Mouse (Mus musculus) heart, postnatal 36 days (tissue): ENCODE results near the gene Ddx58. TPM values are rescaled to one million over a fixed set of nuclear protein-coding genes. Genes with fewer than 3 reads are reported as not detected.

ENCODE experiments used
- DNase-seq, 2 experiments: peaks; one replicate each; pipeline ENCODE4 v3.0.0; 2021 to 2022
- intact Hi-C: fragments of 180-260 bp; cut with DNase I; formaldehyde crosslinking; loops from one replicate; pipeline ENCODE4 v1.15.1; 2025
- total RNA-seq, 2 experiments: library from RNA; stranded (reverse); gene quantifications; 2 replicates each; pipeline ENCODE4 v1.2.3; 2021

Gene Ddx58
- 10 to 100 TPM in 1 of 2 experiments, 1 to 10 TPM in 1; 8.0 to 10.3 TPM for total RNA-seq

DNA sequence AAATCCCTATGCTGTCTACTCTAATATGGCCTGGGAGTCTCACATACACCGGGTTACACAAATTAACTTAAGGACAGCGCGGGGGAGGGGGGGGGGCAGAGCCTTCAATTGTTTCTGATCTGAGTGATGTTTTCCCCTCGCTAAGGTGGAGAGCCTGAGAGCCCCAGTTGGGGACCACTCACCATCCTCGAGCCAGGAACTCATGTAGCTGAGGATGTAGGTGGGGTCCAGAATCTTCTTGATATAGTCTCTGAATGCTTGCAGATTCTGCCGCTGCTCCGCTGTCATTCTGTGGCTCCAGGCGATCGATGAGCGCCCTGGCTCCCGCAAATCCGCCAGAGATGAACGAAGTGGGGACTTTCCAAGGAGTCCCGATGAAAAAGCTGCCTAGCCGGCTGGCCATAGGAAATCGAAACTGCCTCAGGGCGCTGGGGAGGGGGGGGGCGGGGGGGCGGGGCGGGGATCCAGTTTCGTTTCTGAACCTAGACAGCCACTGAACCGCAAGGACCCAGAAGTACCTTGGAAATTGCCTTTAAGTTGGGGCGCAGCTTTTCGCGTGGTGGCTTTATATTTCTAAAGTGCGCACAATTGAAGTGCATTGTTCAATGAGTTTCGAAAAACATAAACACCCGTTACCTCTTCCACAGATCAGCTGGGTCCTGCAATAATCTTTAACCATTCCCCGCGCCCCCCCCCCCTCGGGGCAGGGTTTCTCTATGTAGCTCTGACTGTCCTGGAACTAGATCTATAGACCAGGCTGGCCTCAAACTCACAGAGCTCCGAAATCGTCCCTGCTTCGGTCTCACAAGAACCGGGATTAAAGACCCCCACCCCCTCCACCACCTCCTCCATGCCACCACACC lies at the start of gene Ddx58:
Gene Ddx58 (minus strand): TSS at position 420 of the 863 bp plus-strand sequence.
- intact Hi-C loops, result loop anchor here (1.0 kb wide), 1 partner anchor 30 kb away; the partner anchor contains the start of genes Smim27 and Topors
- DNase-seq, result peak; percentile 58 to 61

DNA sequence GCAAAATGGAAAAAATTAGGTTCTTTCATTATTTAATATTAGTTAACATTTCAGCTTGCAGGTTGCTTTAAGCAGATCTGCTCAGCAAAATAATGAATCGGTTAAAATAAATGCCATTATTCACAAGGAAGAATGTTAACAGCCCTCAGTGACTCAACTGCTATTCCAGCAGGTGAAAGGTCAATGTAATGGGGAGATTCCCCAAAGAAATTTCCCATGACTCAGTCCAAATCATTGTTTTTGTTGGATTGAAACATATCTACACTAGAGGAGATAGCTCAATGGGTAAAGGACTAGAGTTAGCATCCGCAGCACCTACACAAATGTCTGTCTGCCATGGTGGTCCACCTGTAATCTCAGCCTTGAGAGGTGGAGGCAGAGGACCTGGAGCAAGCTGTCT lies 49.4 kb upstream of the Ddx58 start:
- DNase-seq, result no peak
- intact Hi-C loops, result no loop called here

DNA sequence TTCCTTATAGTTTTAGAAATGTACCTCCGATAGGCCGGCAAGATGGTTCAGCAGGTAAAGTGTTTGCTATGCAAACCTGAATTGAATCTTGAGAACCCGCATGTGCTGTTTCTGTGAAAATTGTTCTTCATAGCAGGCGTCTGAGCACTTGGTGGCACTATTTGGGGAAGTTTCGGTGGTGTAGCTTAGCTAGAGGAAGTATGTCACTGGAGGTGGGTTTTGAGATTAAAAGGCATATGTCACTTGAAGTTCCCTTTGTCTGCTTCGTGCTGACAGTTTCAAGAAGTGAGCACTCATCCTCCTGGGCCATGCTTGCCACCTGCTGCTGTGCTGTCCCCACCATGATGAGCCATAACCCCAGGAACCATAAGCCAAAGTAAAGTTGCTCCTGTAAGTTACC lies 47.8 kb upstream of the Ddx58 start:
- intact Hi-C loops, result no loop called here
- no peak for DNase-seq

DNA sequence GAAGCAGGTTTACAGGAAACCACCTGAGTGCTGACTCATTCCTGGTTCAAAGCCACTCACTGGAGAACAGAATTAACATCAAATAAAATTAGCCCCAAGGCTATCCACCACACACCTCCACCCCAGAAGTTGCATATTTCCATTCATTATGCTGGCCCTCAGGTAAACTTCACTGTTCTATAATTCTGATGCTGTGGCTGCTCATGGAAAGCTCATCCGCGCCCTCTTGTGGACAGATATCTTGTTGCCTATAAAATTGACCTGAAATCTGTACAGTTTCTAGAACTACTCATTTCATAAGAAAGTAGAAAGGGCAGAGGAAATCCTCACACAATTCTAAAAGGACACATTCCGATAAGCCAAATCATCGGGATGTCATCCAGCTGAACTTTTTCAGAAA lies 46.0 kb upstream of the Ddx58 start:
- DNase-seq, result peak; percentile 62 to 72
- intact Hi-C loops, result loop anchor here (1.0 kb wide), 1 partner anchor 151 kb away; no protein-coding TSS in a partner anchor

DNA sequence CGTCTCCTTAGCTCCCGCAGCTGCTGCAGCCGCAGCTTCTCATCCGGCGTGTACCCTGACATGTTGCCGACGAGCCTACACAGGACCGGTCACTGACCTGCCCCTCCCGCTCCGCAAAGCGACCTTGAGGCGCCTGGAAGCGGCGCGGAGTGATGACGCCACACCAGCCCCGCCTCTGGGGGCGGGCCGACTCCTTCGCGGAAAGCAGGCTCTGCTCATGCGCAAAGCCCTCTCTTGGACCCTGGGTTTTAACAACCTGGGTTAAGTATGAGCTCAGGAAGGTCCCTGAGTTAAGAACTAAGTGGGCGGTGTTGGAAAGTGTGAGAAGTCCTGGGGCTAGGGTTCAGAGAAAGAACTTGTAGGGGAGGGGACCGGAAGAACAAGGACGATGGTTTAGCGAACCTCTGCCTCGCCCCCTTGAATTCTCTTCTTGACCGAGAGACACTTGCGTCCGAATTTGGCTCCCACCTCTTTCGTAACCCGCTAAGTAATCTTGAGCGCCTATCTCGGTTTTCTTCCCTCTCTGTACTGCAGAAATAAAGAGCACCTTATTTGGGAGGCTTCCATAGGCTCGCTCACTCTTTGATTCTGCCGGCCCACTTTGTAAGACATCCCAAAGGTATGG lies 39.8 kb upstream of the Ddx58 start, which contains the start of gene Ndufb6:
Gene Ndufb6 (minus strand): TSS at position 146 of the 625 bp plus-strand sequence.
- DNase-seq, result peak; percentile 95
- intact Hi-C loops, result loop anchor here (2.0 kb wide), 1 partner anchor 137 kb away; the partner anchor contains the start of gene Aco1

DNA sequence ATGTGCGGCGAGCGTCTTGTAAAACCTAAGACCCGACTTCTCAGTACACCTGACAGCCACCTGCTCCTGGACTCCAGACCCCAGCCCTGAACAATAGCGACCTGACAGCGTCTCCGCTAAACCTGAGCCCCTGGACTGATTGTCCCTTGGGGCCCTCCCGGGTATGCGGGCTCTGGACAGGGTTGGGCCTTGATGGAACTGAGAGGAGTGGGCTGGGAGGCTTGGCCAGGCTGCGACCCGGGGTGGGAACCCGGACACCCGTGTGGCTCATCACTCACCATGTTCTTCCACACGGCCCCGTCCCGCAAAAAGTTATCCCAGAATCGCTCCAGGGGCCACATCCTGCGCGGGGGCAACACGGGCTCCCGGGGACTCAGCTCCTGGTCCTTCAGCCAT lies 39.2 kb upstream of the Ddx58 start:
- no peak for DNase-seq
- intact Hi-C loops, result loop anchor here (1.0 to 2.0 kb wide), 2 partner anchors 10 to 136 kb away; partner anchors contain the start of genes Aco1, Smim27 and Topors

DNA sequence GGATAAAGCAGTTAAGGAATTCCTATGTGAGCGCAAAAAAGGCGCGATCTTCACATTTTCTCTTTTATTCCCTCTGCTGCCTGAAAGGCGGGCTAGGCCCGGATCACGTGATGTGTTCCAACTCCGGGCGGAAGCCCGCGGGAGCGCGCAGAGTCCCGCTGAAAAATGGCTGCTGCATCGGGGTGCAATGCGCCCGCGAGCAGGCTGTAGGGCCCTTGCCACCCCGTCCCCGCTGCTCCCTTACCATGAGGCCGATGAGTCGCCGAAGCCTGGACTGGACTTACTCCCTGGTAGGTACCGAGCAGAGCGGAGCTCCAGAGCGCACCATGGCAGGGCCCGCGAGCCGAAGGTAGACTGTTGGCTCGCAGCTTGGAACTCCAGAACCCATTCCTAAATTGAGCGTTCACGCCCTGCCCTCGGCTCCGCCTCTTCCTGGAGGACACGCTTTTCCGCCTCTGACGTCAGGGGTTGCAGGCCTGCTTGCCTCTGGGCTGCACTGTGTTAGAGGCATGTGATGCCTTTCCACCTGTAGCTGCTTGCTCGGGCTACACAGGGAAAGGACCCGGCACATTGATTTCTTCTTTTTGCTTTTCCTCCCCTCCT lies 29.9 kb upstream of the Ddx58 start, which contains the start of the genes Smim27 and Topors:
Gene Smim27 (plus strand): TSS at position 150 of the 603 bp plus-strand sequence.
Gene Topors (minus strand): TSS at position 421 of the 603 bp plus-strand sequence.
- DNase-seq, result peak; percentile 93 to 97
- intact Hi-C loops, result loop anchor here (1.0 to 2.0 kb wide), 3 partner anchors 9 to 127 kb away; partner anchors contain the start of genes Aco1 and Ddx58

DNA sequence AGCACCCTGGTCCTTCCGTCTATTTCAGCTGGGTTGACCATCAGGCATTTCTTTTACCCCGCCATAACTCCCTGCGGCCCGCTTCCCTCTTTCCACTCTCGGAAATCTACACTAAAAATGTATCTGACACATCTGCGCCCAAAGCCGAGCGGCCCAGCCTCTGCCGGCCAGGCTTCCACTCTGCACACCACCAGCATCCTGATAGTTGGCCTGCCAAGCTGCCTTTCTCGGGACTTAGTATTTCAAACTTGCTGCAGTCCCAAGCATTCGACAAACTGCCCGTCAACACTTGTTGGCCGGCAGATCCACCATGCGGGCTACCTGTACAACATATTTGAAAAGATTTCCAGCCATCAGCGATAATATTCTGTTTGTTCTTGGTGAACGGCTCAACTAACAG lies 29.2 kb upstream of the Ddx58 start:
- intact Hi-C loops, result loop anchor here (1.0 to 2.0 kb wide), 3 partner anchors 9 to 126 kb away; partner anchors contain the start of genes Aco1 and Ddx58
- no peak for DNase-seq

DNA sequence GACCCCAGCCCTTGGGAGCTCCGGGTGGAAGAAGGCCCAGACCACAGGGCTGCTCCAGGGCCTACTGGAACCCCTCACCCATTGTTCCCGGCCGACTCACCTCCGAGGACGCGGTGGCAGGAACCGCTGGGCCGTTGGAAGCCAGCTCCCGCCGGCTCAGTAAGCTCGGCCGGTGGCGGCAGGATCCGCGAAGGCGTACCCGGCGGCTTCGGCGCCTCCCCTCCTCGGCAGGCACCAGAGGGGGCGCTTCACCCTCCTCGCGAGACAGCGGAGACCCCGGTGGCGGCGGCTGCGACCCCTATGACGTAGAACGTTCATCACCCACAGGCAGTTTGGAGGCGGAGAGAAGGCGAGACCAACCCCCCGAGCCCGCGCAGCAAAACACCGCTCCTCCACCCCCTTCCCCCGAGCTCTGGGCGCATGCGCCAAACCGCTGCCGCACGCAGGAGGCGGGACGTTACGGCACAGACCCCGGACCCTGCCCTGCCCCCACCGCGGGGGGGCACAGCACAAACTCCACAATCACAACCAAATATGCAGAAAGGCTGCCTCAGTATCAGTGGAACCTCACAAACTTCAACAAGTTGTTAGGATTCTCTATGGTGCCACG lies 28.7 kb upstream of the Ddx58 start:
- intact Hi-C loops, result loop anchor here (2.0 kb wide), 1 partner anchor 126 kb away; the partner anchor contains the start of gene Aco1

DNA sequence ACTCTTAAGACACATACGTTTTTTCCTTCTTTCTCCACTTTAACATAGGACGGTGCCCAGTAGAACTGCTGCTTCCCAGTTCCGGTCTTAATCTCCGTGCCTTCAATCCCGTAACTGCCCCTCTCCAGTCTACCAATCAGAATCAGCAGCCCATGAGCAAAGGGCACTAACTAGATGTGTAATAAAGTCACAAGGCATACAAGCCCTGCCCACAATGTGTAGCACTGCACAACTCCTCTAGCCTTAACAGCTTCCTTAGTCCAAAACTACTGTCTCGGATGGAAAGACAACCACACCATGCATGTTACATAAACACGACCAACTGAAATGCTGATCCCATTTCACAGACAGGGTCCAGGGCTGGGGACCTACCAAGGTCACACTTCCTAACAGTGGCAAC lies 28.1 kb upstream of the Ddx58 start:
- intact Hi-C loops, result loop anchor here (2.0 kb wide), 1 partner anchor 125 kb away; the partner anchor contains the start of gene Aco1
- DNase-seq, result no peak

More for the DNA sequence above, 28.7 kb upstream of the Ddx58 start:
- DNase-seq, result peak; percentile 90 to 93

DNA sequence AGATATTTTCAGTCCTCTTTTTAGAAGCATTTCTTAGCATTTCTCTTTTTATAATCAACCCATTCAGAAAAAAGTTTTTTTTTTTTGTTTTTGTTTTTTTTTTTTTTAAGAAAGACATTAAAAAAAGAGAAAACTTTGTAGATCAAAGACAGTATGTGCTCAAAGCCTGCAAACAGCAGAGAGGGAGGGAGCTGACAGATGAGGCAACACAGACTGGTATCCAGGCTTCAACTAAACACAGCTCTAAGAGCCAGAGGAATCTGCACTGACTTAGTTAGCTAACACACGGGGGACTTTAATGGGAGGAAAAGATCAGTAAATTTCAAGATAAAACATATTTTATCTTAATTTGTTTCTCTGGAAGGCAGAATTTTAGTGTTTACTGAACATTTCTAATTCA lies 24.7 kb upstream of the Ddx58 start:
- intact Hi-C loops, result no loop called here
- no peak for DNase-seq

DNA sequence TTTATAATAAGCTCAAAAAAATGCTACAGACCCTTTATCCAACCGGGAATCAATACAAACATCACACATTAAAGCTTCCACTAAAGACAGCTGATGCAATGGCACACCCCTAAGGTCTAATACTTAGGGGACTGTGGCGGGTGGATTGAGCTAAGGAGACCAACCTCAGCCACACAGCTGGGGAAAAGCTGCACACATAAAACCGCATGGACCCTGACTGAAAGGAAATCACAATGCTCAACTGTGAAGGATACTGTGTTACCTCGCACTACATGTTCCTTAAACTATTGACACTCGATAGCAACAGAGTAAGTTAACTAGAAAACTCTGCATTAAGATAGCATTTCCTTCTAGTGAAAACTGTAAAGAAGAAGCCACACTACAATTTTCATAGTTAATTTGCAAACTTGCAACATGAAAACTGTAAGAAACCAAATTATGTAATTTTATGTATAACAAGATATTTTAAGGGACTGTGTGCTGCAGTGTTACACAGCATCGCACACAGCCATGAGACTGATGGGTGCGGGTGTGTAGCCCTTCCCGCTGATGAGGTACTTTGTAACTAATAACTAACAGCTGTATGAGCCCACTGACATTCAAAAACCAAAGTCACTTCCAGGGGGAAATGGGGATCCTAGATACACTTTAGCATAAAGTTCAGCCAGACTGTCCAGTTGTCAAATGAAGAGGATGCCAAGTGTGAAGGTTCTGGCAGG lies 14.9 kb upstream of the Ddx58 start:
- DNase-seq, result no peak
- intact Hi-C loops, result no loop called here

DNA sequence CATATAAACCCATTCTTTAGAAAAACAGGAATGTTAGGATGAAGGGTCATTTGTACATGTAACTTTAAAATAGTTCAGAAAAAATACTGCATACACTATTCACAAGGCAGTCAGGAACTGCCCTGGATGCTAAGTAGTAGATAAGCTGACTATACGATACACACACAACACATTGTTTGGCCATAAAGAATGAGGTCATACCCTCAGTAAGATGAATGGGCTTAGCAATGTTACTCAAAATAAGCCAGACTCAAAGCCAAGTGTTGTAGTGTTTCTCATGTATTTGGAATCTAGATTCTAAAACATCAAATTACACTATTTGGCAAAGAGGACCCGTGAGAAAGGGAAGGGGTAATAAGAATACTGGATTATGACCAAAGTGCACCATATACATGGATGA lies 14.1 kb upstream of the Ddx58 start:
- intact Hi-C loops, result no loop called here
- DNase-seq, result no peak

DNA sequence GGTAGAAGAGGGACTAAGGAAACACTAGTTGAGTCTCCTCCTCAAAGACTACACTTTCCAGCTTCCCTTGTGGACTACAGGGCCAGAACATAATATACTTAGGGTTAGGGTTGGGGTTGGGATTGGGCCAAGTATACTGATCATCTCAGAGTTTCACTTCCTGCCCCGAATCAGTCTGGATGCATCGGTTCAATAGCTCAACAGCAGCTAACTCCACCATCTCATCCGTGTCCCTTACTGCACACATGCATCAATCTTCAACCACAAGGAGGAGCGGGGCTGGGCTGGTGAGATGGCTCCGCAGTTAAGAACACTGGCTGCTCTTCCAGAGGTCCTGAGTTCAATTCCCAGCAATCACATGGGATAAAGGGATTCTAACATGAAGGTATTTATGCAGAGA lies 11.4 kb upstream of the Ddx58 start:
- intact Hi-C loops, result no loop called here
- DNase-seq, result no peak

DNA sequence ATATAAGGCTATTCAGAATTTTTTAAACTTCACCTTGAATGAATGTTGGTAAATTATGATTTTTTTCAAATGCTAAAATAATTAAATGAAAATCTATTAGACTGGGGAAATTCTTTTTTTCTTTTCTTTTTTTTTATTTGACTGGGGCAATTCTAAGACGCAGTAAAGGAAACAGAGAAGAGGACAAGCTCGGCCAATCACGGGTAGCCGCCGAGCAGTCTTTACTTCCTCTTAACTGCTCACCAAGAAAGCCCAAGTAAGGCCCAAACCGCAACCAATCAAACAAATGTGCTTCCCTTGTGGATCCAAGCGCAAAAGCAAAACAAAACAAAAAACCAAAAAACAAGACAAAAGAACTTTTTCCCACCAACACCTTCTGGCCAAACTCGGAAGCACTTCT lies 4.4 kb upstream of the Ddx58 start:
- intact Hi-C loops, result no loop called here
- DNase-seq, result no peak

DNA sequence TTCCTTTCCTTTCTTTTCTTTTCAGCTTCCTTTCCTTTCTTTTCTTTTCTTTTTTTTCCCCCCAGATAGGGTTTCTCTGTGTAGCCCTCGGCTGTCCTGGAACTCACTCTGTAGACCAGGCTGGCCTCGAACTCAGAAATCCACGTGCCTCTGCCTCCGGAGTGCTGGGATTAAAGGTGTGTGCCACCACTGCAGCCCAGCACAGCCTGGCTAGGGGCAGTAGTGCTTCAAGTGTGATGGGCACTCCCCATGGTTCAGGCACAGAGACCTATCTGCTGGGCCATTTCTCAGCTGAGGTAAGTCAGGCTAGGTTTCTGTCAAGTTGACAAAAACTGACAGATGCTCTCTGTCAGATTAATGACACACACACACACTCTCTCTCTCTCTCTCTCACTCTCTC lies 3.4 kb upstream of the Ddx58 start:
- intact Hi-C loops, result no loop called here
- DNase-seq, result no peak

DNA sequence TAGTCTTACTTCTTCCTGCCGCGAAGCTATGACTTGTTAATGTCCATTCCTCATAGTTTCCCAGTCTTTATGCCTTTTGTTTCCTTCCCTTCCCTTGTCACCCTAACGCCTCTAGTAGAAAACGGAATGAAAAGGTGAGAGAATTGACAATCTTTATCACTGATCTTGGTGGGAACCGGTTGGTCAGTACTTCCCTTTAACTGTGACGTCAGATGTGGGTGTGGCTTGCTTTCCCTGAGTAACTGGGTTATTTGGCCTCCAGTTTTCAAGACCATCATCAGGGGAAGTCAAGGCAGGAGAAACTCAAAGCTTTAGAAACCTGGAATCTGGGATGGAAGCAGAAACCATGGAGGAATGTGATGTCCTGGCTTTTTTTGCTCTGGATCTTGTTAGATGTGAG lies 2.3 kb upstream of the Ddx58 start:
- intact Hi-C loops, result no loop called here
- DNase-seq, result no peak

DNA sequence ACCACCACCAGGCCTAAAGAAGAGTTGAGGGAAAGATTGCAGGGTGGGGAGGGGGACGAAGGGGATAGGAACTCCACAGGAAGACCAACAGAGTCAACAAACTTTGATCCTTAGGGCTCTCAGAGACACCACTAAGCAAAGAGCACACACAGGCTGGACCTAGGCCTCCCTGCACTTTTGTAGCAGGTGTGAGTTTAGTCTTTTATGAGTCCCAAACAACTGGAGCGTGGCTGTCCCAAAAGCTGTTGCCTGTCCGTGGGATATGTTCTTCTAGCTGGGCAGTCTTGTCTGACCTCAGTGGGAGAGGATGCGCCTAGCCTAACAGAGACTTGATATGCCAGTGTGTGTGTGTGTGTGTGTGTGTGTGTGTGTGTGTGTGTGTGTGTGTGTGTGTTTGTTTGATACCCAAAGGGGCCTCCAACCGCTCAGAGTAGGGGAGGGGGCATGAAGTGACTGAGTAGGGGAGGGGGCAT lies 680 bp upstream of the Ddx58 start:
- intact Hi-C loops, result no loop called here
- DNase-seq, result no peak
